Mouse (Mus musculus): Measurements from ENCODE around the gene Slc2a10.

GRCm38 (mm10) chr2:165459663-165460062, 43.9 kb upstream of the Slc2a10 start:
- TF ChIP-seq POLR2A (IDR thresholded peaks at IDR 0.05; ENCODE audit: insufficient read length, low read depth) (no peak), E2F4 (IDR thresholded peaks at IDR 0.05; ENCODE audit: insufficient read depth) (no peak), MYOD1 (IDR thresholded peaks at IDR 0.05; ENCODE audit: control insufficient read depth in 1 of 3, insufficient read length in 2 of 3, low read depth in 2 of 3) (no peak), USF1 (IDR thresholded peaks at IDR 0.05; ENCODE audit: low read depth) (no peak), POLR2AphosphoS2 (IDR thresholded peaks at IDR 0.05; ENCODE audit: insufficient read length, low read depth) (no peak), MYOG (IDR thresholded peaks at IDR 0.05; ENCODE audit: control insufficient read depth in 1 of 3, insufficient read depth in 1 of 3, insufficient read length in 2 of 3, low read depth in 2 of 3) (no peak), CEBPB (IDR thresholded peaks at IDR 0.05; ENCODE audit: insufficient read depth, poor library complexity, severe bottlenecking) (no peak), MAX (IDR thresholded peaks at IDR 0.05; ENCODE audit: low read depth) (no peak)

Measured in myocyte (in vitro differentiated cells).